Mouse (Mus musculus) layer of hippocampus, adult 11-12 months (tissue): Measurements from ENCODE around the gene Sprr2f.

Experiments
- DNase-seq: peaks from one replicate; pipeline ENCODE4 v3.0.0; 2022; ENCODE audit warnings: low spot score

Gene Sprr2f

GRCm38 (mm10) chr3:92364887-92365286 is at the start of gene Sprr2f:
Gene Sprr2f (plus strand): TSS chr3:92365187.
- DNase-seq: no peak

GRCm38 (mm10) chr3:92316320-92316719 is 48.7 kb upstream of the Sprr2f start, which contains the start of gene Sprr2b:
Gene Sprr2b (plus strand): TSS chr3:92316620.
- no peak for DNase-seq

GRCm38 (mm10) chr3:92317384-92317783 is 47.6 kb upstream of the Sprr2f start:
- DNase-seq: no peak

- no peak for DNase-seq
These were observed 28.7 kb upstream of the Sprr2f start for GRCm38 (mm10) chr3:92336278-92336677.

- no peak for DNase-seq
These were observed 26.1 kb upstream of the Sprr2f start, which contains the start of gene Sprr2d for GRCm38 (mm10) chr3:92338840-92339239. Gene Sprr2d (plus strand): TSS chr3:92339140.

- no peak for DNase-seq
These were observed 13.1 kb upstream of the Sprr2f start, which contains the start of gene Sprr2e for GRCm38 (mm10) chr3:92351843-92352242. Gene Sprr2e (plus strand): TSS chr3:92352143.

GRCm38 (mm10) chr3:92361619-92362018 is 3.4 kb upstream of the Sprr2f start:
- DNase-seq: no peak

- no peak for DNase-seq
These were observed 8.6 kb downstream of the Sprr2f start for GRCm38 (mm10) chr3:92373613-92374012.

- no peak for DNase-seq
These were observed 20.4 kb downstream of the Sprr2f start, which contains the start of gene Sprr2h for GRCm38 (mm10) chr3:92385385-92385784. Gene Sprr2h (plus strand): TSS chr3:92385685.

GRCm38 (mm10) chr3:92394301-92394700 is 29.3 kb downstream of the Sprr2f start:
- no peak for DNase-seq

GRCm38 (mm10) chr3:92407691-92408090 is 42.7 kb downstream of the Sprr2f start, which contains the start of gene Sprr2i:
Gene Sprr2i (plus strand): TSS chr3:92407991.
- DNase-seq: no peak
